Mouse (Mus musculus): Measurements from ENCODE around the gene Ldha. TPM values are rescaled to one million over a fixed set of nuclear protein-coding genes. Genes with fewer than 3 reads are reported as not detected.

Gene Ldha
- polyA plus RNA-seq, 1 experiment from 2014 or later, result 2,643 TPM

DNA sequence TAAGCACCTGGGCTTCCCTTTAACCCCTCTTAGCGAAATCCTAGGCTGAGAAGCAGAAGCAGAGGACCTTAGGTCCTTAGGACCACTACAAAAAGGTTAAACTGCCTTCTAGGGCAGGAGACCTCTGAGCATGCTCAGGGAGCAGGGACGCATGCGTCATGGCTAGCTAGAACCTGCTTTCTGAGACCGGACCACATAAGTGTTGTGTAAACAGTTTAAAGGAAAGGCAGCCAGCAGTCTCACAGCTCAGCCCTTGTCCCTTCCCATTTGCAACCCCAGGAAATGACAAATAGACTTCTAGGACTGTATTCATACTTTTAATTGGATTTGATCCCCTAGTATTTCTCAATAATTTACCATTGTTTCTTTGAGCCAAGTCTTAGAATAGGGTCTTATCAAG is 949 bp upstream of the Ldha start:
- DNase-seq (ENCODE audit: low spot score), result no peak
- H3K4me3 ChIP-seq, result no peak overlapping the region
- H3K27me3 ChIP-seq (replicated peaks; ENCODE audit: low read depth, poor library complexity, severe bottlenecking), result peaks cover 32% of the 10 kb centered on the region
- no peak overlapping the region for H3K27ac ChIP-seq (replicated peaks)
- H3K9me3 ChIP-seq, result no peaks in the 10 kb centered on the region
- WGBS, result 45% methylated on average over 4 of the region's 4 CpGs
- peaks cover 61% of the 10 kb centered on the region for H3K4me1 ChIP-seq
- no peaks in the 10 kb centered on the region for H3K36me3 ChIP-seq (replicated peaks)

DNA sequence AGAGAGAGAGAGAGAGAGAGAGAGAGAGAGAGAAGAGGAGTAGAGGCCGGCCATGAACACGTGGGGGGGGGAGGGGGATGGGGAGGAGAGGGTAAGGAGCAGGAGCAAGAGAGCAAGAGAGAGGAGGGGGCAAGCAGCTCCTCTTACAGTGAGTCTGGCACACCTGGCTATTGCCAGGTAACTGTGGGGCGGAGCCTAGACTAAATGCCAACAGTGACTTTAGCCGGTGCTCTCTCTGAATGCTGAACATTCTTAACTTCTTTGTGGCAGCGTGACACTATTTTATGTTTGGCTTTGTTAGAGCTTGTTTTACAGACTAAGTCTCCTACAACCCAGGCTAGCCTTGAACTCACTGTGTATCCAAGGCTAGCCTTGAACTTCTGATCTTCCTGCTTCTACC is 1.0 kb downstream of the Ldha start:
- Histone ChIP-seq H3K27me3 (replicated peaks; ENCODE audit: low read depth, poor library complexity, severe bottlenecking) (peaks cover 32% of the 10 kb centered on the region), H3K4me1 (peaks cover 71% of the 10 kb centered on the region)
- WGBS, result 31% methylated on average over 5 of the region's 5 CpGs

GRCm38 (mm10) chr7:46843576-46843975 is 2.3 kb downstream of the Ldha start:
- DNase-seq (ENCODE audit: low spot score), result no peak

More for the DNA sequence above, 1.0 kb downstream of the Ldha start:
- Histone ChIP-seq H3K4me3 (no peak overlapping the region), H3K9me3 (no peaks in the 10 kb centered on the region), H3K36me3 (replicated peaks) (peaks cover under 1% of the 10 kb centered on the region), H3K27ac (replicated peaks) (no peak overlapping the region)
- no peak for DNase-seq (ENCODE audit: low spot score)

GRCm38 (mm10) chr7:46845211-46845977 is 4.1 kb downstream of the Ldha start:
- no peaks in the 10 kb centered on the region for H3K9me3 ChIP-seq
- peaks cover 50% of the 10 kb centered on the region for H3K4me1 ChIP-seq
- H3K4me3 ChIP-seq, result peak overlapping the region; percentile 81
- H3K27me3 ChIP-seq (replicated peaks; ENCODE audit: low read depth, poor library complexity, severe bottlenecking), result peaks cover 26% of the 10 kb centered on the region
- H3K36me3 ChIP-seq (replicated peaks), result peaks cover 32% of the 10 kb centered on the region
- peak overlapping the region; percentile 98 for H3K27ac ChIP-seq (replicated peaks)
- WGBS, result under 1% methylated on average over 51 of the region's 51 CpGs
- peak; percentile 97 for DNase-seq (ENCODE audit: low spot score)

More at GRCm38 (mm10) chr7:46843576-46843975, 2.3 kb downstream of the Ldha start:
- WGBS, result 83% methylated on average over 4 of the region's 4 CpGs
- Histone ChIP-seq H3K27ac (replicated peaks) (no peak overlapping the region), H3K4me3 (no peak overlapping the region), H3K9me3 (no peaks in the 10 kb centered on the region), H3K36me3 (replicated peaks) (peaks cover 14% of the 10 kb centered on the region), H3K27me3 (replicated peaks; ENCODE audit: low read depth, poor library complexity, severe bottlenecking) (peaks cover 32% of the 10 kb centered on the region), H3K4me1 (peaks cover 65% of the 10 kb centered on the region)

DNA sequence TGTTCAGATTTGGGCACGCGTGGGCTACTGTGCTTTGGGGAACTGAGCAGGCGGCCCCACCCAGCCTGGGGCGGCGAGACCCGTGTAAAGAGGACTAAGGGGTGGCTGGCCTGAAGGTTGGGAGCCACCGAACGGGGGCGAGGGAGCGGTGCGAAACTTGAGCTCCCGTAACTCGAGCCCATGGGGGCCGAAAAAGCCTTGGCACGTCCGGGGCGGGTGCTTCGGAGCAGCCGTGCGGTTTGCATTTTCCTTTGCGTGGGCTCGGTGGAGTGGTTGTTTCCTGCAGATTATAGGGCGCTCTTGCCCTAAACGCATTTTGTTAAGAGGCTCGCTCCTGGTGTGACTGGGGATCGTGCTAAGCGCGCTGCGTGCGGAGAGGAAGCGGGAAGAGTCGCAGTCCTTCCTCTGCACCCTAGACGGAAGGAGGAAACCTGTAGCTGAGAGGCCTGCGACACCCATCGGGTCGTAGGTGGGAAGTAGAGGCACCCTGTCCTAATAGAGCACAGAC is 4.8 kb downstream of the Ldha start:
- H3K4me1 ChIP-seq, result peaks cover 44% of the 10 kb centered on the region
- peaks cover 38% of the 10 kb centered on the region for H3K36me3 ChIP-seq (replicated peaks)
- no peak for DNase-seq (ENCODE audit: low spot score)
- WGBS, result under 1% methylated on average over 36 of the region's 36 CpGs
- peaks cover 20% of the 10 kb centered on the region for H3K27me3 ChIP-seq (replicated peaks; ENCODE audit: low read depth, poor library complexity, severe bottlenecking)
- H3K27ac ChIP-seq (replicated peaks), result peak overlapping the region; percentile 98
- H3K4me3 ChIP-seq, result peak overlapping the region; percentile 81
- H3K9me3 ChIP-seq, result no peaks in the 10 kb centered on the region

DNA sequence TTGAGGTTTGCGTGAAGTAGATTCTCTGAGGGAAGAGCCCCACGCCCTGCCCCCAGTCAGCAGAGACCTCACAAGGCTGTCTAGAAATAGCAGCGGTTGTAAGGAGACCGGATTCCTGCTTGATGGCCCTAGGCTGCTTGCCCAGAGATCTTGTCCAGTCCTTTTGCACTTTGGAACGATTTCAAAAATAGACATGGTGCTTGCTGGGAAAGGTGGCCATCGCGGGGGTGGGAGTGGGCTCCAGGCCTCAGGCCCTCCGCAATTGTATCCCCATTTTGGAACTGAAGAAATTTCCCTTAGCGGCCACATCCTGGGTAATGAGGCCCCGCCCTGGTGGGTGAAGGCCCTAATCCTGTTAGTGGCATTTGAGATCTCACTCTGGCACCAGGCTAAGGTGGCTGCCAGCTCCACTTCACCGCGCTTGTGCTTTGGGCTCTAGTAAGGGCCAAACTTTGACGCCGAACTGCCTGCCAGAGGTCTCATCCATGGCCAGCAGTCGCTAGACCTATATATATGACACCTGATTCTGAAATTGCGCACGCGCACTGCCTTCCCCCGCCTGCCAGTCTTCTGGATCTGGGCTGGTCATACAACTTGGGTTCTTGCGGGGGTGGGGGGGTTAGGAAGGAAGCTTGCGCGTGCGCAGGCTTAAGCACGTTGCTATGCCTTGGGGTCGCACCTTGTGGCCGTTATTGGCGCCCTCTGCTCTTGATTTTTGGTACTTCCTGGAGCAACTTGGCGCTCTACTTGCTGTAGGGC is 5.4 kb downstream of the Ldha start:
- peaks cover 13% of the 10 kb centered on the region for H3K27me3 ChIP-seq (replicated peaks; ENCODE audit: low read depth, poor library complexity, severe bottlenecking)
- H3K36me3 ChIP-seq (replicated peaks), result peaks cover 45% of the 10 kb centered on the region
- H3K4me3 ChIP-seq, result peak overlapping the region; percentile 81
- H3K27ac ChIP-seq (replicated peaks), result peak overlapping the region; percentile 98
- peaks cover 39% of the 10 kb centered on the region for H3K4me1 ChIP-seq
- H3K9me3 ChIP-seq, result no peaks in the 10 kb centered on the region
- 1% methylated on average over 28 of the region's 28 CpGs for WGBS
- peak; percentile 87 for DNase-seq (ENCODE audit: low spot score)

- Histone ChIP-seq H3K9me3 (no peaks in the 10 kb centered on the region), H3K4me1 (peaks cover 25% of the 10 kb centered on the region), H3K27ac (replicated peaks) (no peak overlapping the region), H3K27me3 (replicated peaks; ENCODE audit: low read depth, poor library complexity, severe bottlenecking) (no peaks in the 10 kb centered on the region), H3K36me3 (replicated peaks) (peaks cover 71% of the 10 kb centered on the region), H3K4me3 (no peak overlapping the region)
- WGBS, result 71% methylated on average over 5 of the region's 5 CpGs
- no peak for DNase-seq (ENCODE audit: low spot score)
Measured at GRCm38 (mm10) chr7:46849287-46849686, 8.0 kb downstream of the Ldha start.

DNA sequence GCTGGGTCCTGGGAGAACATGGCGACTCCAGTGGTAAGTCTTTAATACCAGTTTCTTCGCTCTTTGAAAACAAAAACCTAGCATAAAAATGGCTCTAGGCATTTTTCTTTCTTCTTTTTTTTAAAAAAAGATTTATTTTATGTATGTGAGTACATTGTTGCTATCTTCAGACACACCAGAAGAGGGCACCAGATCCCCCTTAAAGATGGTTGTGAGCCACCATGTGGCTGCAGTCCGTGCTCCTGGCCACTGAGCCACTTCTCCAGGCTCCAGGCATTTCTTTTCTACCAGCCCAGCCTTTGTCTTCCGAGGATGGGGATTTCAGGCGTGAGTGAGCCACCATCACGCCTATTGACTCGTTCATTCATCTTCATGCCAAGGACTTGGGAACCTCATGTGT is 9.8 kb downstream of the Ldha start:
- WGBS, result 85% methylated on average over 7 of the region's 7 CpGs
- no peak for DNase-seq (ENCODE audit: low spot score)

GRCm38 (mm10) chr7:46852666-46853065 is 11.4 kb downstream of the Ldha start:
- Histone ChIP-seq H3K9me3 (no peaks in the 10 kb centered on the region), H3K4me3 (no peak overlapping the region), H3K36me3 (replicated peaks) (peaks cover 91% of the 10 kb centered on the region), H3K27me3 (replicated peaks; ENCODE audit: low read depth, poor library complexity, severe bottlenecking) (no peaks in the 10 kb centered on the region), H3K27ac (replicated peaks) (no peak overlapping the region), H3K4me1 (peaks cover 1% of the 10 kb centered on the region; the same call in 1 of the 2 replicates)
- no peak for DNase-seq (ENCODE audit: low spot score)
- WGBS, result 89% methylated on average over 1 of the region's 1 CpGs

More for the DNA sequence above, 9.8 kb downstream of the Ldha start:
- Histone ChIP-seq H3K27me3 (replicated peaks; ENCODE audit: low read depth, poor library complexity, severe bottlenecking) (no peaks in the 10 kb centered on the region), H3K36me3 (replicated peaks) (peaks cover 88% of the 10 kb centered on the region), H3K4me3 (no peak overlapping the region), H3K9me3 (no peaks in the 10 kb centered on the region), H3K4me1 (peaks cover 11% of the 10 kb centered on the region), H3K27ac (replicated peaks) (no peak overlapping the region)

DNA sequence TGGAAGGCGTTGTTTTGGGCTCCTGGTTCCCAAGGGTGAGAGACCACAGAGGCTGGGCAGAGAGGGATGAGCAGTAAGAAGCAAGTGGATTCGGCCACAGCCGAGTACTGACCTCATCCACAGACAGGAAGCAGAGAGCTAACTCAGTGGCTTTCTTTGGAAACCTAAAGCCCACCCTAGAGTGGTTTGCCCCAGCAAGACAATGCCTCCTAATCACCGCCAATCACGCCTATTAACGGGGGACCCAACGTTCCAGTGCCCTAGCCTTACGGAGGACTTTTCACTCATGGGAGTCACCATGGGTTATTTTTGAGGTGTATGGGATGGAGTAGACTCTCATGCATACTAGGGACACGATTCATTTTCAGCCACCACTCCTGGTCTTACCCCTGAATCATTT is 12.1 kb downstream of the Ldha start:
- DNase-seq (ENCODE audit: low spot score), result no peak
- Histone ChIP-seq H3K9me3 (no peaks in the 10 kb centered on the region), H3K4me3 (no peak overlapping the region), H3K27me3 (replicated peaks; ENCODE audit: low read depth, poor library complexity, severe bottlenecking) (no peaks in the 10 kb centered on the region), H3K36me3 (replicated peaks) (peaks cover 84% of the 10 kb centered on the region), H3K4me1 (no peaks in the 10 kb centered on the region), H3K27ac (replicated peaks) (no peak overlapping the region)
- WGBS, result 91% methylated on average over 9 of the region's 9 CpGs

GRCm38 (mm10) chr7:46855866-46856560 is 14.7 kb downstream of the Ldha start:
- Histone ChIP-seq H3K27ac (replicated peaks) (no peak overlapping the region), H3K4me1 (no peaks in the 10 kb centered on the region), H3K9me3 (no peaks in the 10 kb centered on the region), H3K4me3 (no peak overlapping the region), H3K27me3 (replicated peaks; ENCODE audit: low read depth, poor library complexity, severe bottlenecking) (no peaks in the 10 kb centered on the region), H3K36me3 (replicated peaks) (peaks cover 57% of the 10 kb centered on the region)
- 70% methylated on average over 7 of the region's 7 CpGs for WGBS
- DNase-seq (ENCODE audit: low spot score), result no peak

- no peak overlapping the region for H3K27ac ChIP-seq (replicated peaks)
- H3K27me3 ChIP-seq (replicated peaks; ENCODE audit: low read depth, poor library complexity, severe bottlenecking), result no peaks in the 10 kb centered on the region
- peaks cover 43% of the 10 kb centered on the region for H3K36me3 ChIP-seq (replicated peaks)
- no peak for DNase-seq (ENCODE audit: low spot score)
- 77% methylated on average over 9 of the region's 9 CpGs for WGBS
- H3K4me3 ChIP-seq, result no peak overlapping the region
- no peaks in the 10 kb centered on the region for H3K9me3 ChIP-seq
- H3K4me1 ChIP-seq, result no peaks in the 10 kb centered on the region
Measured at GRCm38 (mm10) chr7:46857436-46857835, 16.2 kb downstream of the Ldha start.
